Mouse (Mus musculus) mature B cell (primary cell): ENCODE data around the gene C1qtnf1.

Source experiments
- in situ Hi-C: fragments of 300-500 bp; cut with MboI; formaldehyde crosslinking; loops from 2 replicates; pipeline ENCODE4 v1.14.3; 2019

Gene C1qtnf1

GRCm38 (mm10) chr11:118410479-118410878 is 17.5 kb upstream of the C1qtnf1 start:
- in situ Hi-C loops, result no loop called here

GRCm38 (mm10) chr11:118411271-118411670 is 16.7 kb upstream of the C1qtnf1 start:
- in situ Hi-C loops, result no loop called here

- in situ Hi-C loops, result no loop called here
Measured at GRCm38 (mm10) chr11:118412601-118413000, 15.4 kb upstream of the C1qtnf1 start.

GRCm38 (mm10) chr11:118413055-118413454 is 14.9 kb upstream of the C1qtnf1 start:
- in situ Hi-C loops, result no loop called here

GRCm38 (mm10) chr11:118414270-118414669 is 13.7 kb upstream of the C1qtnf1 start:
- in situ Hi-C loops, result no loop called here

- in situ Hi-C loops, result no loop called here
Measured at GRCm38 (mm10) chr11:118415630-118416029, 12.4 kb upstream of the C1qtnf1 start.

- in situ Hi-C loops, result no loop called here
Measured at GRCm38 (mm10) chr11:118416046-118416445, 12.0 kb upstream of the C1qtnf1 start.

- in situ Hi-C loops, result no loop called here
Measured at GRCm38 (mm10) chr11:118417496-118417895, 10.5 kb upstream of the C1qtnf1 start.

- in situ Hi-C loops, result no loop called here
Measured at GRCm38 (mm10) chr11:118418442-118418833, 9.6 kb upstream of the C1qtnf1 start.

- in situ Hi-C loops, result no loop called here
Measured at GRCm38 (mm10) chr11:118418834-118419504, 9.0 kb upstream of the C1qtnf1 start, which contains the start of gene Cant1. Gene Cant1 (minus strand): TSS chr11:118419086.

- in situ Hi-C loops, result no loop called here
Measured at GRCm38 (mm10) chr11:118420261-118420660, 7.7 kb upstream of the C1qtnf1 start.

GRCm38 (mm10) chr11:118423266-118423971 is 4.6 kb upstream of the C1qtnf1 start:
- in situ Hi-C loops, result no loop called here

- in situ Hi-C loops, result no loop called here
Measured at GRCm38 (mm10) chr11:118424621-118425335, 3.2 kb upstream of the C1qtnf1 start.

GRCm38 (mm10) chr11:118426765-118427164 is 1.2 kb upstream of the C1qtnf1 start:
- in situ Hi-C loops, result no loop called here

GRCm38 (mm10) chr11:118427266-118427779 is 680 bp upstream of the C1qtnf1 start:
- in situ Hi-C loops, result no loop called here

GRCm38 (mm10) chr11:118428460-118428868 is 461 bp downstream of the C1qtnf1 start:
- in situ Hi-C loops, result no loop called here

GRCm38 (mm10) chr11:118428944-118429709 is 1.1 kb downstream of the C1qtnf1 start:
- in situ Hi-C loops, result no loop called here

- in situ Hi-C loops, result no loop called here
Measured at GRCm38 (mm10) chr11:118430291-118430885, 2.4 kb downstream of the C1qtnf1 start.

GRCm38 (mm10) chr11:118431100-118431948 is 3.3 kb downstream of the C1qtnf1 start:
- in situ Hi-C loops, result no loop called here

- in situ Hi-C loops, result no loop called here
Measured at GRCm38 (mm10) chr11:118433398-118433868, 5.4 kb downstream of the C1qtnf1 start.
